Mouse (Mus musculus) adrenal gland, postnatal 14 days (tissue): ENCODE results near the gene Gimap4. TPM values are rescaled to one million over a fixed set of nuclear protein-coding genes. Genes with fewer than 3 reads are reported as not detected.

Experiments used
- DNase-seq: peaks from one replicate; pipeline ENCODE4 v3.0.0; 2021; ENCODE audit warnings: mixed read lengths
- total RNA-seq: library from RNA; stranded (reverse); gene quantifications from 2 replicates; pipeline ENCODE4 v1.2.3, GENCODE M21; 2021

The Gimap4 gene
- total RNA-seq, 1 experiment from 2014 or later: 54.8 TPM

DNA sequence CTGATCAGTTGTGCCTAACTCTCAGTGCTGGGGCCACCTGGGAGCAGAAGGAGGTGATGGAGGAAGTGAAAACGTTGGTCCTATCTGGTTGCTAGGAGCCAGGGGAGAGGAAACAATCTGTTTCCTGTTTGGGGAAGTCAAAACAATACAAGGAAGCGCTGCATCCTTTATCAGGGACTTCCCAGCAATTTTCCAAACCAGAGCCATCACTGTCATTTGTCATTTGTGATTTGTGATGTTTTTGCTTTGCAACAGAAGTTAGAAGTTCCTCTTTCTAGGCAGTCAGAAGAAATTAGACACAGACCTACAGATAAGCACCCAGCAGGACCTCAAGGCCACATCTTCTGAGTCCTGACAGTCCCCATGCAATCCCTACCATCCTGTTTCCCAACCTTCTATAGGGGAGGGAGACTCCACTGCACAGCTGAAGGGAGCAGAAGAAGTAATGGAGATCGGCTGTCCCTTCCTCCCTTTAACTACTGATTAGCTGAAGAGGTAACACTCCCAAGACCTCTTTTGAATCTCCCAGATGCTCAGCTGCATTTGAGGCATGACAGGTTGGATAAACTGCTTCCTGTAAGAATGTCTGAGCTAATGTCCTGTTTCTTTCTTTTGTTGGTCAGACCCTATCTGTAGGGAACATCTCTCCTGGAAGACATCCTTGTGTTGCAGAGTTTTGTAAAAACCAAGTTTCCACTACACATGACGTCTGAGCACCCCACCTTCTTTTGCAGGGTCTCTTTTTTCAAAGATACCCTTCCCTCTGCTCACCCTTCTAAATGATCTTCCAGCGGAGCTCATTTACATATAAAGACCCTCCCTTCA lies 16.1 kb downstream of the Gimap4 start:
- peak; percentile 39 for DNase-seq

- DNase-seq: no peak
Observed at GRCm38 (mm10) chr6:48702146-48702545, 17.8 kb downstream of the Gimap4 start.

DNA sequence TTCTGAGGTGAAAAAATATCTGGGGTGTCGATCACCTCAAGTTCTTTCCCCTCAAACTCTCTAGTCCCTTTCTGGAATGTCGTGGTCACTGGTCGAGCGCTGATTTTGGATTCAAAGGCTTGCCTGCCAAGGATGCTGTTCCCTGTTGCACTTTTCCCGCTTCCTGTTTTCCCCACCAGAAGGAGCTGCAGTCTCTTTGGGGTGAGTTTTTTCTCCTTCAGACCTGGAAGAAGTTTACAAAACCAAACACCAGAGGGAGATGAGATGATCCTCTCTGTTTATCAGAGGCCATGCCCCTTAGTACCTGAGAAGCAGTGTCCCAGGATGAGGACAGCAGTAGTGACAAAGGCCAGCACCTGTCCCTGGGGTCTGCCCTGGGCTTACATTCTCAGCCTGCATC lies 18.3 kb downstream of the Gimap4 start:
- no peak for DNase-seq

DNA sequence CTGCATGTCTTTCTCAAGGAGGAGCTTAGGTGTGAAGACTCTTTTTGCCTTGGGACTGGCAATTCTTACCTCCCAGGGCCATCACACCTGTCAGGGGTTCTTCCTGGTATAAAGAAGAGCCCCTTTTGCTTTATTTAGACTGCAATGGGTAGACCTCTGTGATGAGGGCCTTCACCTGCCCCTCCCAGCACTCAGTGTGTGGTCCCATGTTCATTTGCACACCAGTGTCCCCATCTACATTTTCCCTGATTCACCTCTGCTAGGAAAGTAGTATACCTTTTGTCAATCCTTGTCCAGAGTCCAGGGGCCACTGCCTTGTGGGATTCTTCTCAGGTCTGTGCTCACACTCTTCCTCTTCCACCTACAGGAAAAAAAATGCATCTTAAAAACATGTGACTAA lies 19.8 kb downstream of the Gimap4 start:
- no peak for DNase-seq

GRCm38 (mm10) chr6:48706130-48706529 lies 21.8 kb downstream of the Gimap4 start:
- DNase-seq: no peak

DNA sequence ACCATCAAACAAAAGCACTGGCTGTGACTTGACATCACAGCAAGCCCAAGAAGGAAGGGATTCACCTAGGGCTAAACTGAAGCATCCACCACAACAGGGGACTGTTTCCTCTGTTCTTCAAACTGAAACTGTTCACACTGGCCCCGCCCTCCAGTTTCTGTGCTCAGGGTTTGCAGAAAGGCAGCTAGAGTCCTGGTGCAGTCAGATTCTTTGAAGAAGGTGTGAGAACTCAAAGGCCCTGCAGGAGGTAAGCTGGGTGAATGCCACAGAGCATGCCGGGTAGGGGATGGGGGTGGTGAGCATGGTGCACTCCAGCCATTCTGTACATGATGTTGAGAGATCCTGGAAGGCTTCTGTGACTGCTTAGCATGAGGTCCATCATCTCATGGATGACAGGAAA lies 34.1 kb downstream of the Gimap4 start, which contains the start of the genes Gm28053 and Gimap7:
Gene Gm28053 (plus strand): TSS at position 153 of the 400 bp plus-strand sequence.
Gene Gimap7 (plus strand): TSS at position 167 of the 400 bp plus-strand sequence.
- no peak for DNase-seq

GRCm38 (mm10) chr6:48720326-48720725 lies 36.0 kb downstream of the Gimap4 start:
- DNase-seq: no peak

GRCm38 (mm10) chr6:48723468-48723867 lies 39.1 kb downstream of the Gimap4 start:
- DNase-seq: no peak

DNA sequence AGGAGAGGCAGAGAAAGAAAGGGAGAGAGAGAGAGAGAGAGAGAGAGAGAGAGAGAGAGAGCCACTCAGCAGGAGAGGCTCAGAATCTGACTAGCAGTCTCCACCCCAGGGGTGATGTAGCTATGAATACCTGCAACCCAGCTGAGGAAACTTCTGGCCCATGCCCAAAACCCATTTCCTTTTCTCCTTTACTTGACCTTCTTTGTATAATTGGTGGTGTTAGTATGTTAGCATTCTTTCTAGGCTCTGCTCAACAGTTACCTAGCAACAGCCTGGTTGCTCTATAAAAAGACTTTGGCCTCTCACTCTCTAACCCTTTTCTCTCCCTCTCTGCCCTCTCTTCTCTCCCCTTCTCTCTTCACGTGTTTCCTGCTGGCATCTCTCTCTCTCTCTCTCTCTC lies 41.1 kb downstream of the Gimap4 start:
- peak; percentile 66 for DNase-seq

DNA sequence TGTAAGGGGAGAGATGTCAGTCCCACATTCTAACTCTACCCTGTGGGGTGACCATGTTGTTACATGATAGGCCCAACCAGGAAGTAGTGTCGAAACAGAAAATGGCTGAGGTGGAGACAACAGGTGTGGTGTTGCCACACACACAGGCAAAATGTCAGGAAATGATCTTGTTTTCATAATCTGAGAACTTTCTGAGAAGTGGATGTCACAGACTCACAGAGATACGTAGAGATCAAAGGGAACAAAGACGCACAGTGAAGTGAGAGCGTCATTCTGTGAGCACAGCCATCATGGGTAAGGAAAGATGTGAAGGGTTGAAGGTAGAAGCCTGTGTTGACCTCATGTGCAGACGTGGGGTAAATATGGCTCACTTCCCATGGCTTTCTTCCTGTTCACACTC lies 43.4 kb downstream of the Gimap4 start:
- no peak for DNase-seq

DNA sequence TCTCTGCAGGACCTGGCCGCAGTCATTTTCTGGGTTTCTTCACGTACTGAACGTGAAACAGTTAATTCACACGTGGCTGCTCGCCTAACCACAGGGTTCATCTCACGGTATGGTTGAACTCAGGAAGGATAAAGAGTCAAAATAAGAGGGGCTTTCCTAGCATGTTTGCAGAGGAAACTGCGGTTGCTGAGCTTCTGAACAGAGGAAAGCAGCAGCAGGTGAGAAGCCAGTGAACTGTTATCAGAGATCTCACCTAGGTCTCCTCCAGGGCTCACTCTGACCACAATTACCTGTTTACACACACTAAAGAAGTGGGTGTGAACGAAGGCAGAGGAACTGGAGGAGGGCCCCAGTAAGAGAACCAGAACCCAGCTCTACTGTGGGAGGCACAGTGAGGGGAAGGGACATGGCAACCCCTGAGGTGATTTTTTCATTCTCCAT lies 48.5 kb downstream of the Gimap4 start:
- DNase-seq: peak; percentile 15

- DNase-seq: no peak
Observed at GRCm38 (mm10) chr6:48733660-48734059, 49.3 kb downstream of the Gimap4 start.

DNA sequence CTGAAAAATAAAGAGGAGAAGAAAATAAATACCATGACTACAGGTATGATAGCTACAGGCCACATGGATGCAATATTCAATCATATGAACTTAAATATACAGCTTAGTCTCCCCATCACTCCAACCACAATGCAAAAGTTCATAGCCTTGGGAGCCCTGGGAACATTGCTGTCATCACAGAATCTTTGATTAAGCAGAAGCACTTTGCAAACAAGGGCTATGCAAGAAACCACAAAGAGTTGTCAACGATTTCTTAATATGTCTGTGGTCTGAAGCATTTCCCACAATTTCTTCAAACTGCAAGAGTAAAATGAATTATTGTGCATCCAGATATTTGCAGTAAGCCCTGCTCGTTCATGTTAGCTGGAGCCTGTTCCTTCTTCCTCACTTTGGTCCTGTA lies 52.7 kb downstream of the Gimap4 start:
- no peak for DNase-seq

GRCm38 (mm10) chr6:48737688-48738087 lies 53.3 kb downstream of the Gimap4 start:
- DNase-seq: no peak

GRCm38 (mm10) chr6:48738961-48739779 lies 54.8 kb downstream of the Gimap4 start, which contains the start of gene Gimap1:
Gene Gimap1 (plus strand): TSS chr6:48739054.
- DNase-seq: peak; percentile 42

DNA sequence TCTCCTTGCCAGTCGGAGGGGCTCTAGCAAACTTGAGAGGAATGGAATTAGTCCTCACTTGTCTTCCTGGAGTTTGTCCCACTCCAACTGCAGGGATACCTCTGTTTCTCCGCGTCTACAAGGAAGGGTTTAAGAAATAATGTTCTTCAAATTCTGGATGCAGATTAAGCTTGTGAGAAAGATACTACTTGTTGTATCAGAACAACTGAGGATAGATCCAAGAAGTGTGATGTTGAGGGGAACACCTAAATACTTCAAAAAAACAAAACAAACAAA lies 55.4 kb downstream of the Gimap4 start:
- DNase-seq: no peak

DNA sequence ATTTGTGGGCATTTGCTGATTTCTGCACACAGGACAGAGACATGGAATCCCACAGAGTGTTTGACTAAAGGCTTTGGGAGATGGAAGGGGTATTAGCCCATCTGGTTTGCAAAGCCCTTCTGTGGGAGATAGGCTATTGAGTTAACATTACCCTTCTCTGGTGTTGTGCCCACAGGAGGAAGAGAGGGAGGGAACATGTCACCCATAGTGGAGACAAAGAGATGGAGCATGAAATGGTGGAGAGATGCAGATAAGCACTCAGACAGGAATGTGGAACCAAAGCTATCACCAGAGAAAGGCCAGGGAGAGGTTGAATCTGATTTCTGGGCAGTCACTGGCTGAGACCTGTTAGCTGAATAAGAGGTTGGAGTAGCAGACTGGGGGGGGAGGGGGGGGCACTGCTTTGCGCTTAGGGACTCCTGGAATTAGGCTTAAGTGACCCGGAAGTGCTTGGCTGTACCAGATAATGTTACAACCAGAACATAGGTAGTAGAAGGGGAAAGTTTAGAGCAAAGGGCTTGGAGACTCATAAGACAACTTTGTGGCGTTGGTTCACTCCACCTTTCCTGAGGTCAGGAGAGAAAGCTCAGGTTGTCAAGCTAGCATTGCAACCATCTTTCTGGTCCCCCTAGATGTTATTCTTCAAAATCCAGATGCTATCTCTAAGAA lies 56.3 kb downstream of the Gimap4 start:
- DNase-seq: no peak

- DNase-seq: no peak
Observed at GRCm38 (mm10) chr6:48741273-48741672, 56.9 kb downstream of the Gimap4 start.
